Mouse (Mus musculus) embryonic facial prominence, embryonic 12.5 days (tissue): ENCODE data around the gene Ntn4. TPM values are rescaled to one million over a fixed set of nuclear protein-coding genes. Genes with fewer than 3 reads are reported as not detected.
"Not testable (repeated sequence)": the region's sequence is repeated elsewhere in the genome, so short reads cannot be mapped to it uniquely, and the experiment has no call there.

Experiments
- ATAC-seq: fragments of 200-750 bp; cut with Nextera tagmentation; 2 replicates; pipeline ENCODE4 v1.8.0; 2017; ENCODE audit not compliant: insufficient number of reproducible peaks, insufficient read depth, low FRiP score, low TSS enrichment
- H3K27ac ChIP-seq: fragments of 300-500 bp; sonication (generic); 2 replicates; pipeline ENCODE4 v1.5.1; 2016; ENCODE audit warnings: mild to moderate bottlenecking
- H3K27me3 ChIP-seq: fragments of 300-500 bp; sonication (generic); 2 replicates; pipeline ENCODE4 v1.6.1; 2016; ENCODE audit warnings: mild to moderate bottlenecking, moderate library complexity
- H3K36me3 ChIP-seq: fragments of 300-500 bp; sonication (generic); 2 replicates; pipeline ENCODE4 v1.6.1; 2016; ENCODE audit warnings: mild to moderate bottlenecking
- H3K4me1 ChIP-seq: fragments of 300-500 bp; sonication (generic); 2 replicates; pipeline ENCODE4 v1.6.1; 2016
- H3K4me2 ChIP-seq: fragments of 300-500 bp; sonication (generic); replicated peaks from 2 replicates; pipeline ENCODE4 v1.6.1; 2016; ENCODE audit warnings: mild to moderate bottlenecking, moderate library complexity
- H3K4me3 ChIP-seq: fragments of 300-500 bp; sonication (generic); 2 replicates; pipeline ENCODE4 v1.5.1; 2016; ENCODE audit warnings: mild to moderate bottlenecking
- H3K9ac ChIP-seq: fragments of 300-500 bp; sonication (generic); 2 replicates; pipeline ENCODE4 v1.6.1; 2016; ENCODE audit warnings: mild to moderate bottlenecking, moderate library complexity
- H3K9me3 ChIP-seq: fragments of 300-500 bp; sonication (generic); 2 replicates; pipeline ENCODE4 v1.6.1; 2016; ENCODE audit warnings: mild to moderate bottlenecking, moderate library complexity
- WGBS: fragments of 180-500 bp; shearing (Covaris S2); methylation state at CpG from one replicate; pipeline ENCODE4 v1.1.7; 2016; 5-methylcytosine and 5-hydroxymethylcytosine counted together
- polyA plus RNA-seq: library from polyadenylated mRNA; unstranded; fragments of >200 nt; fragmentation: Nextera tagmentation; extraction: Ambion mirVana; gene quantifications from 2 replicates; pipeline ENCODE4 v1.2.1, GENCODE M21; 2016

Gene Ntn4
- polyA plus RNA-seq, 1 experiment from 2014 or later = 1.5 TPM

GRCm38 (mm10) chr10:93666996-93667395 is 26.5 kb downstream of the Ntn4 start:
- no peak overlapping the region for H3K4me2 ChIP-seq
- H3K4me3 ChIP-seq = no peak overlapping the region
- no peak overlapping the region for H3K27ac ChIP-seq
- no peak for ATAC-seq
- H3K27me3 ChIP-seq = no peaks in the 10 kb centered on the region
- H3K36me3 ChIP-seq = no peaks in the 10 kb centered on the region
- H3K9ac ChIP-seq = no peak overlapping the region
- WGBS = 46% methylated on average over 3 of the region's 3 CpGs
- H3K9me3 ChIP-seq = no peaks in the 10 kb centered on the region
- H3K4me1 ChIP-seq = no peaks in the 10 kb centered on the region

DNA sequence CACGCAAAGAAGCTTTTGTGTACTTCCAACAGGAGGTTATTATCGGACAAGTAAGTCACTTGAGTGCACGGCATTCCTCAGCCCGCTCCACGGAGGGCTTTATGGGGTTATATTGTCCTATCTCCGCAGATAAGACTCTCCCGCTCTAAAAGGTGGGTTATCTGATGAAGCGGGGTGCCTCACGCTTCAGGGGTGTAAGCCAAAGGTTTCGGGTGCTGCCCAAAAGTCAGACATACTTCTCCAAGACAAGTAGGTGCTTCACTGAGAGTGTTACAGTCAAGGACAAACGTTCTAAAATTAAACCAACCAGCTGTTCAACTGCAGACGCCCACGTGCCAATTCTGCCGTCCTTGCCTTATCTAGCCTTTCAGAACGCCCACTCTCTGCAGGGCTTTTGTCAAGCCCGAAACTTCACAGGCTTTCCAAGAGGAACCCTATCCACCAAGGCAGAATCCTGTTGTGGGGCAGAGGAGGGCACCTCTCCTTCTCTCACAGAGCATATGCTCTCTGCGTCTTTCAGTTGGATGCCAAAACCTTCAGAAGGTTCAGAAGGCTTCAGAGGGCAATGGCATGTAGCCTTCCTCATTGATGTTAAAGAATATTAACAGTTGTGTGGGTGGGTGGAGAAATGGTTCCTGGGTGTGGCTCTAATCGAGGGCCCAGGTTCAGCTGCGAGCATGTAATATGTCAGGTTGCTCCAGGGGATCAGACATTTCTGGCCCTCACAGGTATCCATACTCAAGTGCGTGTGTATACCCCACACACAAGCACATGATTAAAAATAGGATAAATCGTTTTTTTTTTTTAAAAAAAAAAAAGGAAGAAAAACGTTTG is 32.4 kb downstream of the Ntn4 start:
- no peak overlapping the region for H3K27ac ChIP-seq
- no peak overlapping the region for H3K4me3 ChIP-seq
- ATAC-seq = no peak
- no peaks in the 10 kb centered on the region for H3K36me3 ChIP-seq
- H3K9me3 ChIP-seq = no peaks in the 10 kb centered on the region
- no peaks in the 10 kb centered on the region for H3K4me1 ChIP-seq
- 82% methylated on average over 22 of the region's 22 CpGs for WGBS
- no peak overlapping the region for H3K9ac ChIP-seq
- no peak overlapping the region for H3K4me2 ChIP-seq
- no peaks in the 10 kb centered on the region for H3K27me3 ChIP-seq

GRCm38 (mm10) chr10:93679191-93680007 is 38.9 kb downstream of the Ntn4 start:
- 27% methylated on average over 19 of the region's 19 CpGs for WGBS
- no peaks in the 10 kb centered on the region for H3K27me3 ChIP-seq
- peak overlapping the region; percentile 46 for H3K4me2 ChIP-seq
- peak overlapping the region; percentile 12; the same call in 1 of the 2 replicates for H3K4me3 ChIP-seq
- ATAC-seq = no peak
- H3K27ac ChIP-seq = no peak overlapping the region
- H3K36me3 ChIP-seq = no peaks in the 10 kb centered on the region
- no peak overlapping the region for H3K9ac ChIP-seq
- no peaks in the 10 kb centered on the region for H3K9me3 ChIP-seq
- H3K4me1 ChIP-seq = peaks cover 10% of the 10 kb centered on the region

DNA sequence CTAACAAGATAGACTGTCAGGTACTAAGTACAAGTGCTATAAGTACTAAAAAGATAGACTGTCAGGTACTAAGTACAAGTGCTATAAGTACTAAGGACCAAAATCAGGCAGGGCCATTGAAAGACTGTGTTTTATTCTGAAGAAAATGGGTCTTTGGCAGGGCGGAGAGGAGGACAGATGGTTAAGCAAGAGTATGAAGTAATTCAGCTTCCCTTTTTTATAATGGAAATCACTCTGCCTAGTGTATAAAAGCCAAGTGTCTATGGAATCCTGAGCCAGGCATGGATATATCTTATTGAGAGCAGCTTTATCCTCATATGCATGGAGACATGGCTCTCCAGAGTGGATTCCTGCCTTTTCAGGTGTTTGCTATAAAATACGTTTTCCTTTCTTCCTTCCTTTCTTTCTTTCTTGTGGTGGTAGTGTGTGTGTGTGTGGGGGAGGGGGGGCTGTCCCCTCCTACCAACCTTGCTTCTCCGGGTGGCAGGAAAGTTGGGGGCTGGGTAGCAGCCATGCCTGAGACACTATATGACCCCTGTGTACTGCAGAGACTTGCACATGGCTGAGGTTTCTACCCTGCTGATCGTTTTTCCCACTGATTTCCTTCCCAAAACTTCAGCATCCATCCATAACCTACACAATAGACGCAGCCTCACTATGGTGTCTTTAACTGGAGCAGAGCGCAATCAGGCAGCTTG is 40.3 kb downstream of the Ntn4 start:
- 72% methylated on average over 6 of the region's 6 CpGs for WGBS

DNA sequence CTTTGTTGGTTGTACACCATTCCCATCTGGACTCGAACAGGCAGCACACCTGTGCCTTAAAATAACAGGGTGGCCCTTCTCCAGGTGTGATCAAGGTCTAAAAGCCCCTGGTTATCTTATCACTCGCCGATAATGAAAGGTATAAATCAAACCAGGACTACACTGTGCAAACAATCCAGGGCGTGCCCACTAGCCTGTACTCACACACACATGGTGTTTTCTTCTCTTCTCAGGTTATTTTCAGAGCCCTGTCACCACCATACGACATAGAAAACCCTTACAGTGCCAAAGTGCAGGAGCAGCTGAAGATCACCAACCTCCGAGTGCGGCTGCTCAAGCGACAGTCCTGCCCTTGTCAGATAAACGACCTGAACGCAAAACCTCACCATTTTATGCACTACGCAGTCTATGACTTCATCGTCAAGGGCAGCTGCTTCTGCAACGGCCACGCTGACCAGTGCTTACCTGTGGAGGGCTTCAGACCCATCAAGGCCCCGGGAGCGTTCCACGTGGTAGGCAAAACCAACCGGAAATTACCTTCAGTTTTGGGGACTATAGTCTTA is 41.8 kb downstream of the Ntn4 start:
- H3K4me3 ChIP-seq = no peak overlapping the region
- peaks cover 10% of the 10 kb centered on the region for H3K4me1 ChIP-seq
- H3K27me3 ChIP-seq = no peaks in the 10 kb centered on the region
- no peak overlapping the region for H3K9ac ChIP-seq
- no peaks in the 10 kb centered on the region for H3K36me3 ChIP-seq
- no peaks in the 10 kb centered on the region for H3K9me3 ChIP-seq
- ATAC-seq = no peak
- no peak overlapping the region for H3K4me2 ChIP-seq
- no peak overlapping the region for H3K27ac ChIP-seq
- WGBS = 90% methylated on average over 18 of the region's 18 CpGs

More for the DNA sequence above, 40.3 kb downstream of the Ntn4 start:
- ATAC-seq = no peak
- Histone ChIP-seq H3K27ac (no peak overlapping the region), H3K36me3 (no peaks in the 10 kb centered on the region), H3K9me3 (no peaks in the 10 kb centered on the region), H3K4me2 (no peak overlapping the region), H3K4me1 (peaks cover 10% of the 10 kb centered on the region), H3K9ac (no peak overlapping the region), H3K27me3 (no peaks in the 10 kb centered on the region), H3K4me3 (no peak overlapping the region)

DNA sequence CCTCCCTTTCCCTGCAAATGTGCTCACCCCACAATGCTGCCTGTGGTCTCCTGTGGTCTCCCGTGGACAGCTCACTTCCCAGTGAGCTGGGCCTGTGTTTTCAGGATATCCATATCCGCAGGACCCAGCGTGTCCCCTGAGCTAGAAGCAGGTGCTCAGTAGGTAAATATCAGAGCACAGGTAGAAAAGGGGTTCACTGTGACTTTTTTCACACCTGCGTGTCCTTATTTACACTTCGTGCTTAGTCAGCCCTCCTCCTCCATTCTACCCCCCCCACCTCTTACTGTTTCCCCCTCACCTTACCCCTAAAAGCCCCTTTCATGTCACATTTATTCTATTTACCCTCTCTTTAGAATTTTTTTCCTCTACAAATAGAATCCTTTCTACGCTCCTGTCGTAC is 42.7 kb downstream of the Ntn4 start:
- H3K27me3 ChIP-seq = no peaks in the 10 kb centered on the region
- no peak for ATAC-seq
- H3K4me2 ChIP-seq = no peak overlapping the region
- H3K9me3 ChIP-seq = no peaks in the 10 kb centered on the region
- H3K36me3 ChIP-seq = no peaks in the 10 kb centered on the region
- no peak overlapping the region for H3K27ac ChIP-seq
- 87% methylated on average over 7 of the region's 7 CpGs for WGBS
- peaks cover 10% of the 10 kb centered on the region for H3K4me1 ChIP-seq
- H3K9ac ChIP-seq = no peak overlapping the region
- no peak overlapping the region for H3K4me3 ChIP-seq

DNA sequence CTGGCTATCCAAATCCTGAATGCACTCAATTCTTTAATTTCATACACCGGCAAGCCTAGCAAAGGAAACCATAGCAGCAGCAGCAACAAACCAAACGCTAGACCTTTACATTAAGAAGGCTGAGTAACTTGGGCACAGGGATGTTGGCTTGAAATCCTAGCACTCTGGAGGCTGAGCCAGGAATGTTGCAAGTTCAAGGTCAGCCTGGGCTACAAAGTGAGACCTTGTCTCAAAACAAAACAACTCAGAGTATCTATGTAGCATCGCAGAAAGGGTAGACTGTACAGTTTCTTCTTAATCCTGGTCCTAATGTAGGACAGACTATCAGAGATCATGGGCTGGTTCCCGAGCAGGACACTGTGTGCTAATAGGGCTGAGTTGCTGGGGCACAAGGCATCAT is 43.4 kb downstream of the Ntn4 start:
- H3K36me3 ChIP-seq = no peaks in the 10 kb centered on the region
- no peak for ATAC-seq
- peaks cover 10% of the 10 kb centered on the region for H3K4me1 ChIP-seq
- no peak overlapping the region for H3K27ac ChIP-seq
- no peak overlapping the region for H3K4me3 ChIP-seq
- H3K4me2 ChIP-seq = no peak overlapping the region
- 87% methylated on average over 4 of the region's 4 CpGs for WGBS
- no peaks in the 10 kb centered on the region for H3K27me3 ChIP-seq
- H3K9ac ChIP-seq = no peak overlapping the region
- H3K9me3 ChIP-seq = no peaks in the 10 kb centered on the region

DNA sequence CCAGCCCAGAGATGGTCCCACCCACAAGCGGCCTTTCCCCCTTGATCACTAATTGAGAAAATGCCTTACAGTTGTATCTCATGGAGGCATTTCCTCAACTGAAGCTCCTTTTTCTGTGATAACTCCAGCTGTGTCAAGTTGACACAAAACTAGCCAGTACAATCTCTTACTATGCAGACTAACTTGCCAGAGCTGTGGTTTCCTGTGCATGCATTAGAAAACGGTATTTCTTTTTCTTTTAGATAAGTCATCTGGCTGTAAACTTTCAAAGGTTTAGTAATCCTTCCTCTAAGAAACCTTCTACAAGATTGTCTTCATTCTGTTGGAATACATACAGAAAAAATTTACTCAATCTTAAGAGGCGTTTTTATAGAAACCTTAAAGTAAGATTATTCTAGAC is 44.9 kb downstream of the Ntn4 start:
- not testable (repeated sequence) for ATAC-seq, H3K4me2 ChIP-seq, H3K9ac ChIP-seq, H3K9me3 ChIP-seq, H3K4me3 ChIP-seq, H3K27me3 ChIP-seq, H3K4me1 ChIP-seq, H3K36me3 ChIP-seq, H3K27ac ChIP-seq
- 81% methylated on average over 3 of the region's 3 CpGs for WGBS

GRCm38 (mm10) chr10:93686579-93686978 is 46.1 kb downstream of the Ntn4 start:
- no peak overlapping the region for H3K27ac ChIP-seq
- no peak overlapping the region for H3K4me2 ChIP-seq
- ATAC-seq = no peak
- H3K4me3 ChIP-seq = no peak overlapping the region
- no peaks in the 10 kb centered on the region for H3K9me3 ChIP-seq
- no peaks in the 10 kb centered on the region for H3K27me3 ChIP-seq
- H3K4me1 ChIP-seq = no peaks in the 10 kb centered on the region
- H3K9ac ChIP-seq = no peak overlapping the region
- no peaks in the 10 kb centered on the region for H3K36me3 ChIP-seq
- 94% methylated on average over 6 of the region's 6 CpGs for WGBS

GRCm38 (mm10) chr10:93687781-93688180 is 47.3 kb downstream of the Ntn4 start:
- no peaks in the 10 kb centered on the region for H3K9me3 ChIP-seq
- H3K4me2 ChIP-seq = no peak overlapping the region
- no peaks in the 10 kb centered on the region for H3K27me3 ChIP-seq
- H3K9ac ChIP-seq = no peak overlapping the region
- no peak overlapping the region for H3K27ac ChIP-seq
- ATAC-seq = no peak
- H3K36me3 ChIP-seq = no peaks in the 10 kb centered on the region
- H3K4me1 ChIP-seq = no peaks in the 10 kb centered on the region
- WGBS = 92% methylated on average over 3 of the region's 3 CpGs
- no peak overlapping the region for H3K4me3 ChIP-seq

DNA sequence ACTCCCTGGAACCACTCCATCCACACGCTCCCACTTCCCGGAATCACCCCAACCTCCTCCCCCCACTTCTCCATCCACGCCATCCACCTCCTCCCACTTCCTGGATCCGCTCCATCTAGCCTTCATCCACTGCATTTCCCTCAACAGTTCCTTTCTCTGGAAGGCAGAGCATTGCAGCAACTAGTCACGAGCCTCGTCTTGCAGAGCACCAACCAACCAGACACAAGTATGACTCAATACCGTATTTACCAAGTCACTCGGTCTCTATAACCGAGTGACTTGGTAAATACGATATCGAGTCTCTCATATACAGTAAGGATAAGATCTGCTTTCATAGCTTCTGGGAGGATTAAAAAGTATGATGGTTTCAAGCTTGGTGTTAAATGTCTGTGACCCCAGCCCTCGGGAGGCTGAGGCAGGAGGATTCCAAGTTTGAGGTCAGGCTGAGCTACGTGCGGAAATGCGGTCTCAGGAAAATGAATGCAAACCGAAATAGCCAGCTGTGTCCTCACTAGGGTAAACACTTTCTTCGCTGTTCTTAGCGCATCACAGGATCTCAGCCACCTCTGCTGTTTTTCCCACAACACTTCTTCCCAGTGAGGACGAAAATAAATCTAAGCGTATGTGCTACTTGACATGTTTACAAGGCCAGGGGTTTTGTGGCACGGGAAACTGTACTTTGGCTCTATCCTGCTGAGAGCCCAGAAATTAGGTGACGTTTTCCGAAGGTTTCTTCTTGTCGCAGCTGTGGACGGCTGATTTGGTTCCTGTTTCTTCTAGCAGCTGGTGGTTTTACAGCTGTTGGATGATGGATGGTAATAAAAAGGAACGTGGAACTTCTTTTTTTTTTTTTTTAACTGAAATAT is 48.1 kb downstream of the Ntn4 start:
- Histone ChIP-seq H3K9me3 (no peaks in the 10 kb centered on the region), H3K27ac (no peak overlapping the region), H3K27me3 (no peaks in the 10 kb centered on the region), H3K4me1 (no peaks in the 10 kb centered on the region), H3K9ac (no peak overlapping the region), H3K4me3 (no peak overlapping the region), H3K4me2 (no peak overlapping the region), H3K36me3 (no peaks in the 10 kb centered on the region)
- ATAC-seq = no peak
- WGBS = 86% methylated on average over 26 of the region's 26 CpGs
